Mouse (Mus musculus): ENCODE data around the gene Larp6. TPM values are rescaled to one million over a fixed set of nuclear protein-coding genes. Genes with fewer than 3 reads are reported as not detected.

Larp6 gene
- total RNA-seq, 2 experiments from 2014 or later = 0.83 to 1.0 TPM

GRCm38 (mm10) chr9:60759436-60760007 lies 46.7 kb downstream of the Larp6 start:
- peak; percentile 80 for DNase-seq

GRCm38 (mm10) chr9:60765181-60765580 lies 52.4 kb downstream of the Larp6 start:
- no peak for DNase-seq

- no peak for DNase-seq
Measured at GRCm38 (mm10) chr9:60768393-60768792, 55.6 kb downstream of the Larp6 start.

GRCm38 (mm10) chr9:60769711-60770111 lies 56.9 kb downstream of the Larp6 start:
- DNase-seq = no peak

- DNase-seq = no peak
Measured at GRCm38 (mm10) chr9:60773713-60774112, 60.9 kb downstream of the Larp6 start.

- no peak for DNase-seq
Measured at GRCm38 (mm10) chr9:60776899-60777298, 64.1 kb downstream of the Larp6 start.

GRCm38 (mm10) chr9:60782057-60782789 lies 69.4 kb downstream of the Larp6 start:
- DNase-seq = no peak

GRCm38 (mm10) chr9:60785069-60785468 lies 72.3 kb downstream of the Larp6 start:
- no peak for DNase-seq

- DNase-seq = no peak
Measured at GRCm38 (mm10) chr9:60787517-60788110, 74.8 kb downstream of the Larp6 start.

Other genes starting within 250 kb of the Larp6 start
- 1 to 10 TPM in 1 of 2 experiments, under 1 TPM in 1; 0.92 to 2.3 TPM for gene Thsd4, start 190.9 kb upstream of the Larp6 start, total RNA-seq (2021)
- gene Lrrc49, start 24.8 kb upstream of the Larp6 start, total RNA-seq (2021) = 1 to 10 TPM; 2.1 to 3.0 TPM
- 100 to 1,000 TPM in 1 of 2 experiments, 10 to 100 TPM in 1; 65.4 to 107 TPM for gene Uaca, start 81.6 kb downstream of the Larp6 start, total RNA-seq (2021)

Data from gastrocnemius, postnatal 25 days (tissue).